Mouse (Mus musculus): ENCODE measurements at regions not wholly inside any gene's neighbourhood (a gene's known extent, or its start where the extent isn't known, plus 50 kb on each side); places are given as distances from the start of the nearest gene placed in this dataset.

GRCm38 (mm10) chr3:140084333-140084732, 878.8 kb downstream of the Stpg2 start:
- Histone ChIP-seq H3K9ac (ENCODE audit: insufficient read depth, low read depth) (peak overlapping the region; percentile 58), H3K4me1 (ENCODE audit: control insufficient read depth in 1 of 2, insufficient read depth in 2 of 2) (peaks cover 12 to 47% of the 10 kb centered on the region in 2 experiments; a peak in 3 of 4 replicates), H3K4me2 (ENCODE audit: insufficient read depth, low read depth, poor library complexity, severe bottlenecking) (peak overlapping the region; percentile 88), H3K36me3 (replicated peaks in 1 of 2; ENCODE audit: control insufficient read depth in 1 of 2, insufficient read depth in 1 of 2, low read length in 1 of 2) (no peaks in the 10 kb centered on the region), H3K9me3 (replicated peaks; ENCODE audit: low read length) (no peaks in the 10 kb centered on the region), H3K27ac (ENCODE audit: insufficient read depth, low read depth) (peak overlapping the region; percentile 4; the same call in 1 of the 2 replicates), H3K4me3 (replicated peaks in 1 of 3; ENCODE audit: low read depth in 2 of 3, low read length in 2 of 3, poor library complexity in 1 of 3) (no peak overlapping the region), H3K79me2 (replicated peaks; ENCODE audit: control insufficient read depth, extremely low read depth, insufficient read depth, poor library complexity, severe bottlenecking) (peaks cover 8% of the 10 kb centered on the region), H3K27me3 (replicated peaks) (no peaks in the 10 kb centered on the region)
- dilution Hi-C loops (cut with MboI; ENCODE audit: extremely low pct_ligation_motif_present, extremely low pct_unique_long_range_greater_than_20kb, low sequenced_read_pairs) (no loop called here), in situ Hi-C loops (cut with MboI; ENCODE audit: low pct_ligation_motif_present, low pct_unique_long_range_greater_than_20kb, low sequenced_read_pairs) (no loop called here)
- no peak for DNase-seq (ENCODE audit: extremely low read depth)
- TF ChIP-seq TBP (conservative IDR thresholded peaks at IDR 0.05; ENCODE audit: low read depth, low read length) (peak; percentile 53; the same call in 1 of the 2 replicates), MYC (IDR thresholded peaks at IDR 0.05; ENCODE audit: low read depth, low read length) (no peak)

GRCm38 (mm10) chr3:140085385-140085784, 879.9 kb downstream of the Stpg2 start:
- H3K9ac ChIP-seq (ENCODE audit: insufficient read depth, low read depth) = peak overlapping the region; percentile 68
- H3K4me2 ChIP-seq (ENCODE audit: insufficient read depth, low read depth, poor library complexity, severe bottlenecking) = peak overlapping the region; percentile 95
- dilution Hi-C loops (cut with MboI; ENCODE audit: extremely low pct_ligation_motif_present, extremely low pct_unique_long_range_greater_than_20kb, low sequenced_read_pairs) = no loop called here
- DNase-seq (ENCODE audit: extremely low read depth) = no peak
- no peak overlapping the region for H3K4me3 ChIP-seq (replicated peaks in 1 of 3; ENCODE audit: low read depth in 2 of 3, low read length in 2 of 3, poor library complexity in 1 of 3)
- no peak for TF ChIP-seq PAX5 (IDR thresholded peaks at IDR 0.05; ENCODE audit: low read length)
- TF ChIP-seq IRF4 (IDR thresholded peaks at IDR 0.05; ENCODE audit: low read depth, low read length) = no peak
- TF ChIP-seq SIN3A (IDR thresholded peaks at IDR 0.05; ENCODE audit: low read length) = no peak
- no peak for TF ChIP-seq TBP (conservative IDR thresholded peaks at IDR 0.05; ENCODE audit: low read depth, low read length)
- TF ChIP-seq E2F4 (IDR thresholded peaks at IDR 0.05; ENCODE audit: insufficient replicate concordance, low read depth, low read length) = no peak
- no peak for TF ChIP-seq UBTF (IDR thresholded peaks at IDR 0.05; ENCODE audit: low read depth, low read length)
- TF ChIP-seq NELFE (IDR thresholded peaks at IDR 0.05; ENCODE audit: low read depth, low read length) = no peak
- no peak for TF ChIP-seq RAD21 (IDR thresholded peaks at IDR 0.05; ENCODE audit: low read depth, low read length)
- TF ChIP-seq MAFK (IDR thresholded peaks at IDR 0.05; ENCODE audit: insufficient replicate concordance, low read length) = no peak
- TF ChIP-seq RCOR1 (conservative IDR thresholded peaks at IDR 0.05; ENCODE audit: low read depth, low read length) = no peak
- TF ChIP-seq NRF1 (IDR thresholded peaks at IDR 0.05; ENCODE audit: low read depth, low read length) = no peak
- TF ChIP-seq MAX (IDR thresholded peaks at IDR 0.05; ENCODE audit: low read length) = no peak
- H3K27me3 ChIP-seq (replicated peaks) = no peaks in the 10 kb centered on the region
- peaks cover 12 to 46% of the 10 kb centered on the region in 2 experiments; a peak in 3 of 4 replicates for H3K4me1 ChIP-seq (ENCODE audit: control insufficient read depth in 1 of 2, insufficient read depth in 2 of 2)
- H3K9me3 ChIP-seq (replicated peaks; ENCODE audit: low read length) = no peaks in the 10 kb centered on the region
- in situ Hi-C loops (cut with MboI; ENCODE audit: low pct_ligation_motif_present, low pct_unique_long_range_greater_than_20kb, low sequenced_read_pairs) = no loop called here
- H3K79me2 ChIP-seq (replicated peaks; ENCODE audit: control insufficient read depth, extremely low read depth, insufficient read depth, poor library complexity, severe bottlenecking) = peaks cover 13% of the 10 kb centered on the region
- H3K27ac ChIP-seq (ENCODE audit: insufficient read depth, low read depth) = peak overlapping the region; percentile 58; the same call in 1 of the 2 replicates
- H3K36me3 ChIP-seq (replicated peaks in 1 of 2; ENCODE audit: control insufficient read depth in 1 of 2, insufficient read depth in 1 of 2, low read length in 1 of 2) = no peaks in the 10 kb centered on the region

DNA sequence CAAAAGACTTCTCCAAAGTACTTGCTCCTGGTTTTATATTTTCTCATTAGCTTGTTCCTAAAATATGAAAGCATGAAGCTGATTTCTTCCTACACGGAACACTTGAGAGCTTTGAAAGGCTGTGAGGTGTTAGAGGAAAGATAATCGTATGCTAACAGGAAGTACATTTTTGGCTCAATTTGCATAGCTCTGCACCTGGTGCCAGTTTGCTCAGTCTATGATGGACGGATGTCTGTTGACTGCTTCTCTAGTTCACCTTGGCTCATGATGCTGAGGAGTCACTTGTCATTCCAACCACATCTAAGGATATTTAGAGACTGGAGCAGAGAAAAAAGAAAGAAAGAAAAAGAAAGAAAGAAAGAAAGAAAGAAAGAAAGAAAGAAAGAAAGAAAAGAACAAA, 882.5 kb downstream of the Stpg2 start:
- Histone ChIP-seq H3K79me2 (replicated peaks; ENCODE audit: control insufficient read depth, extremely low read depth, insufficient read depth, poor library complexity, severe bottlenecking) (peaks cover 38% of the 10 kb centered on the region), H3K4me3 (replicated peaks in 1 of 3; ENCODE audit: low read depth in 2 of 3, low read length in 2 of 3, poor library complexity in 1 of 3) (peak overlapping the region; percentile 49 to 70 (median 55)), H3K27ac (ENCODE audit: insufficient read depth, low read depth) (peak overlapping the region; percentile 89), H3K9me3 (replicated peaks; ENCODE audit: low read length) (no peaks in the 10 kb centered on the region), H3K36me3 (replicated peaks in 1 of 2; ENCODE audit: control insufficient read depth in 1 of 2, insufficient read depth in 1 of 2, low read length in 1 of 2) (no peaks in the 10 kb centered on the region), H3K27me3 (replicated peaks) (no peaks in the 10 kb centered on the region), H3K9ac (ENCODE audit: insufficient read depth, low read depth) (peak overlapping the region; percentile 70), H3K4me1 (ENCODE audit: control insufficient read depth in 1 of 2, insufficient read depth in 2 of 2) (peaks cover 12 to 72% of the 10 kb centered on the region in 2 experiments; a peak in 3 of 4 replicates), H3K4me2 (ENCODE audit: insufficient read depth, low read depth, poor library complexity, severe bottlenecking) (peak overlapping the region; percentile 100)
- DNase-seq (ENCODE audit: extremely low read depth) = peak; percentile 95
- TF ChIP-seq ZNF384 (IDR thresholded peaks at IDR 0.05; ENCODE audit: low read depth, low read length) (no peak), POLR2A (IDR thresholded peaks at IDR 0.05; ENCODE audit: low read depth, low read length) (peak; percentile 92), JUND (conservative IDR thresholded peaks at IDR 0.05; ENCODE audit: low read depth, low read length) (no peak), TBP (conservative IDR thresholded peaks at IDR 0.05; ENCODE audit: low read depth, low read length) (peak; percentile 98), SMC3 (IDR thresholded peaks at IDR 0.05; ENCODE audit: low read depth, low read length) (no peak), KAT2A (IDR thresholded peaks at IDR 0.05; ENCODE audit: insufficient replicate concordance, low read length) (no peak)
- in situ Hi-C loops (cut with MboI; ENCODE audit: low pct_ligation_motif_present, low pct_unique_long_range_greater_than_20kb, low sequenced_read_pairs) = no loop called here
- dilution Hi-C loops (cut with MboI; ENCODE audit: extremely low pct_ligation_motif_present, extremely low pct_unique_long_range_greater_than_20kb, low sequenced_read_pairs) = no loop called here

Data from CH12.LX (cell line).